Mouse (Mus musculus): ENCODE results near the gene Nell2. TPM values are rescaled to one million over a fixed set of nuclear protein-coding genes. Genes with fewer than 3 reads are reported as not detected.
"Not testable (repeated sequence)": the region's sequence is repeated elsewhere in the genome, so short reads cannot be mapped to it uniquely, and the experiment has no call there.

Nell2 gene
- polyA plus RNA-seq, 1 experiment from 2014 or later = 1.8 TPM

DNA sequence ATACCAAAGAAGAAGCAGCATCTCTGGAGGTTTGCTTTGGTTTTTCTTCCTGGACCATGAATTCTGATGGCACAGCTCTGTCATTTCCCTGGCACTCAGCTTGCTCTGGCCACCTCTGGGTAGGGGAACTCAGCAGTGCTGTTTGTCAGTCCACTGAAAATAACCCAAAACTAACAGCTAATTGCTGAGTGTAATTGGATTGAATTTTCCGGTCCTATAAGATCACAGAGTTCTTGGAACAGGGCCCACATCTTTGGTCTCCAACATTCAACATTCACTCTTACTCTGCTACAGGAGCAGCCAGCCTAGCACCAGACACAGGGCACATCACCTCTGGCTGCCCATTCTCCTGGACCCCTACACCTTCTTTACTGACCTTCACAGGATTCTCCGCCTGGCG is 287.2 kb downstream of the Nell2 start:
- H3K4me1 ChIP-seq = no peaks in the 10 kb centered on the region
- no peaks in the 10 kb centered on the region for H3K27me3 ChIP-seq (ENCODE audit: insufficient read depth, poor library complexity, severe bottlenecking)
- no peak overlapping the region for H3K4me3 ChIP-seq
- no peaks in the 10 kb centered on the region for H3K36me3 ChIP-seq
- no peaks in the 10 kb centered on the region for H3K9me3 ChIP-seq
- 97% methylated on average over 3 of the region's 3 CpGs for WGBS
- DNase-seq (ENCODE audit: low spot score) = no peak
- H3K27ac ChIP-seq = no peak overlapping the region

DNA sequence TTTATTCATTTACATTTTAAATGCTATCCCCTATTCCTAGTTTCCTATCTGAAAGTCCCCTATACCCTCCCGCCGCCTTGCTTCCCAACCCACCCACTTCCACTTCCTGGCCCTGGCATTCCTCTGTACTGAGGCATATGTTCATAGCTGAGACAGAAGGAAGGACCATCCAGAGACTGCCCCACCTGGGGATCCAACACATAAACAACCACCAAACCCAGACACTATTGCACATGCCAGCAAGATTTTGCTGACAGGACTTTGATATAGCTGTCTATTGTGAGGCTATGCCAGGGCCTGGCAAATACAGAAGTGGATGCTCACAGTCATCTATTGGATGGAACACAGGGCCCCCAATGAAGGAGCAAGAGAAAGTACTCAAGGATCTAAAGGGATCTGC is 291.3 kb downstream of the Nell2 start:
- DNase-seq (ENCODE audit: low spot score); H3K4me1 ChIP-seq; H3K27ac ChIP-seq; H3K9me3 ChIP-seq; H3K27me3 ChIP-seq (ENCODE audit: insufficient read depth, poor library complexity, severe bottlenecking); H3K36me3 ChIP-seq; H3K4me3 ChIP-seq: not testable (repeated sequence)
- 94% methylated on average over 2 of the region's 2 CpGs for WGBS

DNA sequence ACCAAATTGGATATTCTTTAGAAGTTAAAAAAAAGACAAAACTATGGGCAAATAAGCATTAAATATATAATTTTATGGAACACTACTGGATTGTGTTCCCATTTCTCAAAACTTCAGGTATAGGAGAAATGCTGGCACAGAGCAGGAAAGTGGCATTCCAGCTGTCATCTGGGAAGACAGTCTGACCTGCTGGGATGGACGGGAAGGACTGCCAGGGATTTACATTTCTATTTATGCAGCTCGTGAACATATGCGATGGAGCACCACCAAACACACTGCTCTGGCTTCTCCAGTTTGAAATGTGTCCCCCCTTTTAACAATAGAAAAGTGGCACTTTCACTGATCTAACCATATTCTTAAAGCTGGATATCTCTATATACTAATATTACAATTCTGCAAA is 291.9 kb downstream of the Nell2 start:
- no peaks in the 10 kb centered on the region for H3K4me1 ChIP-seq
- no peak for DNase-seq (ENCODE audit: low spot score)
- H3K27me3 ChIP-seq (ENCODE audit: insufficient read depth, poor library complexity, severe bottlenecking) = no peaks in the 10 kb centered on the region
- 94% methylated on average over 3 of the region's 3 CpGs for WGBS
- no peaks in the 10 kb centered on the region for H3K36me3 ChIP-seq
- H3K27ac ChIP-seq = no peak overlapping the region
- no peaks in the 10 kb centered on the region for H3K9me3 ChIP-seq
- no peak overlapping the region for H3K4me3 ChIP-seq

DNA sequence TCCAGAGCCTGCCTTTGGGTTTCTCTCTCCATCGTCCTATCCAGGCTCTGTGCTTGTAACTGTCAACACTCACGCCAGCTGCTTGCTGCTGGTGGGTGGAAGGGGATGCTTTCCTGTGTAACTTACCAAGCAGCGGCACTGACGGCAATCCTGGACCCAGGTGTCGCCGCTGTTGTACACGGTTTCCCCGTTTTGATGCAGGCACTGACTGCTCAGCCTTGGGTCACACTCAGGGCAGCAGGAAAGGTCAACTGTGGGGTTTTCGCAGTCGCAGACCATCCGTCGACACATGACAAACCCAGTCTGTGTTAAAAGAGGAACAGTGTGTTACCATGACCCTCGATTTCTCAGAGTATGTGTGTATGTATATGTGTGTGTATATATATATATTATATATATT is 297.2 kb downstream of the Nell2 start:
- Histone ChIP-seq H3K27ac (no peak overlapping the region), H3K9me3 (no peaks in the 10 kb centered on the region), H3K4me1 (no peaks in the 10 kb centered on the region), H3K36me3 (no peaks in the 10 kb centered on the region), H3K27me3 (ENCODE audit: insufficient read depth, poor library complexity, severe bottlenecking) (no peaks in the 10 kb centered on the region), H3K4me3 (no peak overlapping the region)
- WGBS = 60% methylated on average over 13 of the region's 13 CpGs
- no peak for DNase-seq (ENCODE audit: low spot score)

DNA sequence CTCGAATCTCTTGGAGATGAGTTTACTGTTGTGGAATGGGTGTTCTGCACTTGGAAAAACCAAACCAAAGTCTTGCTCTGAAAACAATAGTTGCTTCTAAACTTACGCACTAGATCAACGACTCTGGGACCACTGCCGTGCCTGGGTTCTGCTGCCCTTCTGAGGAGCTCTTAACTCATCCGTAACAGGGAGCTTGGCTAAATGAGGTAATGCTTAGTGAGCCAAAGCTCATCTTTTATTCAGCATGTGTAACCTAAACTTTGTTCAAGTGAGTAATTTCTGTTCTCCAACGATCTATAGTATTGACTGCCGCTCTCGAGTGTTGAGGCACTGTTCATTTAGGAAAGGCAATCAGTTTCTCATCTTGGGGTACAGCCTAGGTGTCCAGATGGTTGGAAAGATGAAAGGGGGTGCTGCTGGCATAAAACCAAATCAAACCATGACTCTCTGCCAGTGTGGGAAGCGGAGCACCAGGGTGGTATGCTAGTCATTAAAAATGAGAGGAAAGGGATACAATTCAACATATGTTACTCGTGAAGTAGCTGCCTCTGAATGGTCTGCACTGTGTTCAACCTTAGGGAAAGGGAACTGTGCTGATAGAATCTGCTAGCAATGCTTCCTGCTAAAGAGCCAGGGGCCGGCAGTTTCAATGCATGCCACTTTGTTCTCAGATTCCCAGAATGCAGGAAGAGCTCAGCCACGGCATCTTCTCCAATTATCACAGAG is 311.6 kb downstream of the Nell2 start:
- WGBS = 74% methylated on average over 12 of the region's 12 CpGs
- Histone ChIP-seq H3K4me1 (no peaks in the 10 kb centered on the region), H3K27me3 (ENCODE audit: insufficient read depth, poor library complexity, severe bottlenecking) (no peaks in the 10 kb centered on the region), H3K9me3 (no peaks in the 10 kb centered on the region), H3K27ac (no peak overlapping the region), H3K4me3 (no peak overlapping the region), H3K36me3 (no peaks in the 10 kb centered on the region)
- DNase-seq (ENCODE audit: low spot score) = peak; percentile 22

DNA sequence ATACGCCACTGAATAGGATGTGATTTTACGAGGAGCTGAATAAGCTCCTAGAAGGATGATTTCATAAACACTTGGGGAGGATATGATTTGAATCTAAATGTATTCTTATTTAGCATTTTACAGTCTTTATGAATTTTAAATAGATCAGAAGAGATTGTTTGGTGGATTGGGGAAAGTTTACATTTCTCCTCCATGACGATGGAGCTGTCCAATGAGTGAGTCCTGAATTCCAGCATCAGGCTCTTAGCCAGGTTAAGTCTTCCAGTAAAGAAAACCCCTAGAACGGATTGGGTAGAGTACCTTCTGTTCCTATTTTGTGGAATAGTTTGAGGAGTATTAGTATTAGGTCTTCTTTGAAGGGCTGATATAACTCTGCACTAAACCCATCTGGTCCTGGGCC is 317.8 kb downstream of the Nell2 start:
- H3K4me3 ChIP-seq = no peak overlapping the region
- DNase-seq (ENCODE audit: low spot score) = no peak

DNA sequence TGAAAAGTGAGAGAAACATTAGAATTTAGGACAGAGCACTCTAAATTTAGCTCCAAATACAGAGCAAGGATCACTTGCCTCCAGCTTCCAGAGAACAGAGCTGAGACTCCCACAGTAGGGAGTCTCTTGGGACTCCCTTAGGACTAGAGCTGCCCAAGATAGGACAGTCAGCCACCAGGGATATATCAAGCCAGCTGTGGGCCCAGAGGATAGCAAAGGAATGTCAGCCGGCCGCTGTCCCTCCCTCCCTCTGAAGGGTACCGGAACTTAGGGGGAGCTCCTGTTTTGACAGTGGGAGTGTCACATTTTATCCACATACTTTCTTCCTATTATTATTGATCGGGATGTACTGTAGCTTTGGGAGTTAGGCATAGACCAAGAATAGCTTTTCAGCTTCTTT is 319.2 kb downstream of the Nell2 start:
- no peaks in the 10 kb centered on the region for H3K4me1 ChIP-seq
- WGBS = 59% methylated on average over 4 of the region's 4 CpGs
- H3K27me3 ChIP-seq (ENCODE audit: insufficient read depth, poor library complexity, severe bottlenecking) = no peaks in the 10 kb centered on the region
- no peaks in the 10 kb centered on the region for H3K36me3 ChIP-seq
- H3K4me3 ChIP-seq = no peak overlapping the region
- no peaks in the 10 kb centered on the region for H3K9me3 ChIP-seq
- no peak overlapping the region for H3K27ac ChIP-seq
- DNase-seq (ENCODE audit: low spot score) = no peak

More for the DNA sequence above, 317.8 kb downstream of the Nell2 start:
- Histone ChIP-seq H3K36me3 (no peaks in the 10 kb centered on the region), H3K4me1 (no peaks in the 10 kb centered on the region), H3K9me3 (no peaks in the 10 kb centered on the region), H3K27ac (no peak overlapping the region), H3K27me3 (ENCODE audit: insufficient read depth, poor library complexity, severe bottlenecking) (no peaks in the 10 kb centered on the region)
- WGBS = 81% methylated on average over 4 of the region's 4 CpGs

DNA sequence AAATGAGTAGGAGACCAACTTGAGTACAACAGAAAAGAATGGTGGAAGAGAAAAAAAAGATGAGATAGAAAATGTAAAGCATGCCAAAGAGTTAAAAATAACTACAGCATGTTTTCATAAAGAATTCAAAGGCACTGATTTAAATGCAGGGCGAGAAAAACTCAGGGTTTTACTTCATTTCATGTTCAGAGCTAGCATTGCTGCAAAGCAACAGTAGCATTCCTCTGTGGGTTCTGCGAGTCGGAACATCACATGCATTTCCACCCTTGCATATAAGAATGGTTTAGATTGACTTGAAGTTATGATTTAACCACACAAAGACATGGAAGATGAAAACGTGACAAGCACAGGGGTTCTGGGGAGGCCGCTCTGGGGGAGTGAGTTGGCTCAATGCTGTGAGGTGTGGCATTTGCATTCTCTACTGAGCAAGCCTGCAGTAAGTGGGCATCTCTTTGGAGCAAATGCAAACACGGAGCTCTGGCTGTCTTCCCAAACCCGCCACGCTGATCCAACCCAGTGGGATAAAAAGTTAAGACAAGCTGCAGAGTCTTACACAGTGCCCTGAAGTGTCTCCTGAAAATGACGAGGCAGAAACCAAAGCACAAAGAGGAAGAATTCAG is 334.6 kb downstream of the Nell2 start:
- Histone ChIP-seq H3K4me1 (no peaks in the 10 kb centered on the region), H3K27me3 (ENCODE audit: insufficient read depth, poor library complexity, severe bottlenecking) (no peaks in the 10 kb centered on the region), H3K27ac (no peak overlapping the region), H3K9me3 (no peaks in the 10 kb centered on the region), H3K4me3 (no peak overlapping the region), H3K36me3 (no peaks in the 10 kb centered on the region)
- DNase-seq (ENCODE audit: low spot score) = no peak
- WGBS = 65% methylated on average over 9 of the region's 9 CpGs

DNA sequence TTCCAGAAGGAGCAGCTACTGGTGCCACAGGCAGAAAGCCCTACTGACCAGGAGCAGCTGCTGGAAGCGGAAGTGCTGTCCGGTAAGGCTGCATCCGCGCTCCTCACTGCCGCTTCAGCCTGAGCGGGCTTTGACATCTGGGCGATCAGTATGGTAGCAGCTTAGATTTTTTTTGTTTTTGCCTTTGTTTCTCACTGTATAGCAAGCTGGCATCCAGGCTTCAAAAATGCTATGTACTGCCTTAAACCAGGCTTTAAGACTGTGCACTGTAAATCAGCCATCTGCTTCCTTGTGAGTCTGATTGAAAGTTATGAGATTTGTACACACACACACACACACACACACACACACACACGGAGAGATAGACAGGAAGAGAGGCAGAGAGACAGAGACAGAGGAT is 335.4 kb downstream of the Nell2 start:
- Histone ChIP-seq H3K4me1 (no peaks in the 10 kb centered on the region), H3K27me3 (ENCODE audit: insufficient read depth, poor library complexity, severe bottlenecking) (no peaks in the 10 kb centered on the region), H3K9me3 (no peaks in the 10 kb centered on the region), H3K4me3 (no peak overlapping the region), H3K36me3 (no peaks in the 10 kb centered on the region), H3K27ac (no peak overlapping the region)
- WGBS = 83% methylated on average over 8 of the region's 8 CpGs
- DNase-seq (ENCODE audit: low spot score) = no peak

DNA sequence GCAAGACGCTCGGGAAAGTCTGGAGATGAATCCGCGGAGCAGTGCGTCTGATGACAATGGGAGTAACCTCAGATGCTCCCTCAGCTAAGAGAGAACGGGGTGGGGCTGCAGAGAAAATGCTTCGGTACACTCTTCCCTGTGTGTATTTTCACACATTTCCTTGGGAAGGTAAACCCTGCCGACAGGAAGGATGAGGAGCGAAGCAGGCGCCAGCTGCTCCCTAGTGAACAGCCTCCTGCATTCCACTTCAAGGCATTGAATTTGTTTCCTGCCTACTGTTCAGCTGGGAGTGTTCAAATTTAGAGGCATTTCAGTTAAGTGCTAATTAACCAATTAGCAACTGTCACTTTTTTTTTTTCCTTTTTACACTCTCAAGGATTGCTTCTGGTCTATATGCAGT is 342.1 kb downstream of the Nell2 start:
- H3K9me3 ChIP-seq = no peaks in the 10 kb centered on the region
- no peaks in the 10 kb centered on the region for H3K36me3 ChIP-seq
- no peak overlapping the region for H3K27ac ChIP-seq
- no peak overlapping the region for H3K4me3 ChIP-seq
- no peak for DNase-seq (ENCODE audit: low spot score)
- WGBS = 58% methylated on average over 10 of the region's 10 CpGs
- H3K4me1 ChIP-seq = no peaks in the 10 kb centered on the region
- 0 out of 2 replicates have a peak, but pooled peaks cover 3% of the 10 kb centered on the region for H3K27me3 ChIP-seq (ENCODE audit: insufficient read depth, poor library complexity, severe bottlenecking)

DNA sequence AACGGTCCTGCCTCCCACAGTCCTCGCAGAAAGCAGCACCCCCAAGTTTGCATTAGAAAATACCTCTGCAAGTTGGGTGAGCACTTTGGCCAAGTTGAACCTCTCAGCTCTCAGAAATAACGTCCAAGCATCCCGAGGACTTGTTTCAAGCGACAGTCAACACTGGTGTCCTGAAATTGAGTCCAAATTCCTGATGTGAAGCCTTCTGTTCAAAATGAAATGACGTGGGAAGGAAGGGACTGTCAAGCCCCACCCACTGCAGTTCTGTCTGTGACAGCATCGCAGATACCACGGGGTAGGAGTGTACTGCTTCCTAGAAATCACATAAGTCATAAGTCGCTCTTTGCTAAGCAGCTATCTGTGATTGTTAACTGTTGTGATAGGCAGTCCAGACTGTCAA is 342.9 kb downstream of the Nell2 start:
- Histone ChIP-seq H3K27me3 (ENCODE audit: insufficient read depth, poor library complexity, severe bottlenecking) (0 out of 2 replicates have a peak, but pooled peaks cover 3% of the 10 kb centered on the region), H3K9me3 (no peaks in the 10 kb centered on the region), H3K4me3 (no peak overlapping the region), H3K36me3 (no peaks in the 10 kb centered on the region), H3K4me1 (no peaks in the 10 kb centered on the region), H3K27ac (no peak overlapping the region)
- WGBS = 51% methylated on average over 9 of the region's 9 CpGs
- no peak for DNase-seq (ENCODE audit: low spot score)

DNA sequence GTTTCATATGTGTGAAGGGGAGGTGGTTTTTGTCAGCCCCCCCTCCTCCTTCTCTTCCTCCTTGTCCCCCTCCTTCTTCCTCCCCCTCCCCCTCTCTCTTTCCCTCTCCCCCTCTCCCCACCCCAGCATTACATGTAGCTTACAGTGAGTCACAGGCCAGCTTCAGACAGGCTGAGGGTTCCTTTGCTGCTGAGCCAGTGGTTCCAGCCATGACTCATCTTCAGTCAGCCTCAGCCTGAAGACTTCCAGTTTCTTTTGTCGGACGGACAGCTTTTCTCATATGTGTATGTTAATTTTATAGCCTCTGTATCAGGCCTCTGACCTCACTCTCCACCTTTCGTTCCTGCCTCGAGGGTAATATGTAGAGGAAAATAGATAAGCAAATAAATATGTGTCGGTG is 344.9 kb downstream of the Nell2 start:
- H3K4me3 ChIP-seq = no peak overlapping the region
- H3K9me3 ChIP-seq = no peaks in the 10 kb centered on the region
- WGBS = 77% methylated on average over 5 of the region's 5 CpGs
- H3K4me1 ChIP-seq = no peaks in the 10 kb centered on the region
- 0 out of 2 replicates have a peak, but pooled peaks cover 3% of the 10 kb centered on the region for H3K27me3 ChIP-seq (ENCODE audit: insufficient read depth, poor library complexity, severe bottlenecking)
- no peak overlapping the region for H3K27ac ChIP-seq
- DNase-seq (ENCODE audit: low spot score) = no peak
- H3K36me3 ChIP-seq = no peaks in the 10 kb centered on the region

DNA sequence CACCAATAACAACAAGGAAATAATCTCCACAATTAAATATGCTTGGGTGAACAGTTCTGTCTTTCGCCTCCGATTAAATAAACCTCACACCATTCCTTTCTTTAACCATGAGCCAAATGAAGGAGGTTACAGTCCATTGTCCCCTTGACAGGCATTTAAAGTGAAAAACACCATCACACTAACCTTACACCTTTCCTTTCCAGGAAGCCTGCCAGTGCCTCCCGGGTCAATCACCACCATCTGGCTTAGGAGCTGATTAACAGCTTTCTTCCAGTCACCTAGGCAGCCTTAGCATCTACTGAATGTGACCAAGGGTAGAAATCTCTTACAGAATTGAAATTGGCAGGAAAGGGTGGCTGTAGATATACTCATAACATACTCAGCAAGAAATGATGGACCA is 371.5 kb downstream of the Nell2 start:
- Histone ChIP-seq H3K36me3 (no peaks in the 10 kb centered on the region), H3K9me3 (no peaks in the 10 kb centered on the region), H3K27ac (no peak overlapping the region), H3K4me3 (no peak overlapping the region), H3K27me3 (ENCODE audit: insufficient read depth, poor library complexity, severe bottlenecking) (no peaks in the 10 kb centered on the region), H3K4me1 (no peaks in the 10 kb centered on the region)
- 66% methylated on average over 3 of the region's 3 CpGs for WGBS
- no peak for DNase-seq (ENCODE audit: low spot score)

DNA sequence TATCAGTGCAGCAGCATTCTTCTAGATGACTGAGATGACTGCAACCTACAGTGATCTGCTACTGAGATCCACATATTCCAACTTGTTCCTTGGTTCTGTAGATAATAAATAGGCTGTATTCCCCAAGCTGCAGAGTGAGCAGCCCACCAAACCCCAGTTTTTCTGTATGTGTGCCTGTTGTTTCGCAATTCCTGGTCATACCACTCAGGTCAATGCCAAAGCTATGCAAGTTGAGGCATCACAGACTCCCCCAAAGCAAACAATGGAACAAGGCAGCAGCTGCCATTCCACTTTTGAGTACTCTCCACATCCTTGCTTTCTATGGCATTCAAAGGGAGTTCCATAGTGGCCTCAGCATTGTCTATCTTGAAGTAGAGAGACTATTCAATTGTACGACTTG is 383.2 kb downstream of the Nell2 start:
- Histone ChIP-seq H3K4me1 (no peaks in the 10 kb centered on the region), H3K27me3 (ENCODE audit: insufficient read depth, poor library complexity, severe bottlenecking) (no peaks in the 10 kb centered on the region), H3K9me3 (no peaks in the 10 kb centered on the region), H3K36me3 (no peaks in the 10 kb centered on the region), H3K27ac (no peak overlapping the region), H3K4me3 (no peak overlapping the region)
- no peak for DNase-seq (ENCODE audit: low spot score)
- 79% methylated on average over 2 of the region's 2 CpGs for WGBS
